Mouse (Mus musculus): Measurements from ENCODE around the gene Olfr1185-ps1. TPM values are rescaled to one million over a fixed set of nuclear protein-coding genes. Genes with fewer than 3 reads are reported as not detected.
"Not testable (repeated sequence)": the region's sequence is repeated elsewhere in the genome, so short reads cannot be mapped to it uniquely, and the experiment has no call there.

Olfr1185-ps1 gene
- not detected in 2 replicates for total RNA-seq (2017)

GRCm38 (mm10) chr2:88493020-88493419 is at the start of gene Olfr1185-ps1:
Gene Olfr1185-ps1, plus strand, starts transcription at chr2:88493320.
- ATAC-seq (ENCODE audit: extremely low read depth, insufficient number of reproducible peaks, low FRiP score, poor library complexity, severe bottlenecking): no peak

GRCm38 (mm10) chr2:88449031-88449430 is 44.1 kb upstream of the Olfr1185-ps1 start, which contains the start of gene Gm13757:
Gene Gm13757, minus strand, starts transcription at chr2:88449131.
- ATAC-seq (ENCODE audit: extremely low read depth, insufficient number of reproducible peaks, low FRiP score, poor library complexity, severe bottlenecking): no peak

- ATAC-seq (ENCODE audit: extremely low read depth, insufficient number of reproducible peaks, low FRiP score, poor library complexity, severe bottlenecking): not testable (repeated sequence)
These were observed 38.6 kb upstream of the Olfr1185-ps1 start, which contains the start of gene Olfr1183 for GRCm38 (mm10) chr2:88454567-88454966. Gene Olfr1183, plus strand, starts transcription at chr2:88454867.

GRCm38 (mm10) chr2:88483298-88483697 is 9.8 kb upstream of the Olfr1185-ps1 start, which contains the start of gene Olfr1184:
Gene Olfr1184, plus strand, starts transcription at chr2:88483598.
- ATAC-seq (ENCODE audit: extremely low read depth, insufficient number of reproducible peaks, low FRiP score, poor library complexity, severe bottlenecking): no peak

GRCm38 (mm10) chr2:88518251-88518650 is 25.1 kb downstream of the Olfr1185-ps1 start, which contains the start of gene Olfr1186:
Gene Olfr1186, plus strand, starts transcription at chr2:88518551.
- ATAC-seq (ENCODE audit: extremely low read depth, insufficient number of reproducible peaks, low FRiP score, poor library complexity, severe bottlenecking): no peak

- ATAC-seq (ENCODE audit: extremely low read depth, insufficient number of reproducible peaks, low FRiP score, poor library complexity, severe bottlenecking): no peak
These were observed 32.6 kb downstream of the Olfr1185-ps1 start for GRCm38 (mm10) chr2:88525720-88526119.

Other genes with a start within 250 kb of the Olfr1185-ps1 start
- gene Olfr1173, start 213.4 kb upstream of the Olfr1185-ps1 start, total RNA-seq (2017): 0.35 TPM in 1 of 2 replicates, not detected in the other
- not detected in 2 replicates for gene Olfr1174-ps, start 178.2 kb upstream of the Olfr1185-ps1 start, total RNA-seq (2017)
- 0.12 TPM in 2 replicates for gene Olfr1175-ps, start 166.1 kb upstream of the Olfr1185-ps1 start, total RNA-seq (2017)
- 0.49 TPM in 1 of 2 replicates, not detected in the other for gene Olfr1176, start 156.6 kb upstream of the Olfr1185-ps1 start, total RNA-seq (2017)
- not detected in 2 replicates for gene Olfr1177-ps, start 146.8 kb upstream of the Olfr1185-ps1 start, total RNA-seq (2017)
- gene Olfr1178, start 106.3 kb upstream of the Olfr1185-ps1 start, total RNA-seq (2017): not detected in 2 replicates
- not detected in 2 replicates for gene Olfr1179, start 86.9 kb upstream of the Olfr1185-ps1 start, total RNA-seq (2017)
- not detected in 2 replicates for gene Olfr1180, start 74.2 kb upstream of the Olfr1185-ps1 start, total RNA-seq (2017)
- 0.12 TPM in 1 of 2 replicates, not detected in the other for gene Olfr1181, start 67.1 kb upstream of the Olfr1185-ps1 start, total RNA-seq (2017)
- not detected in 2 replicates for gene Gm13757, start 44.2 kb upstream of the Olfr1185-ps1 start, total RNA-seq (2017)
- 0.12 TPM in 1 of 2 replicates, not detected in the other for gene Olfr1183, start 38.5 kb upstream of the Olfr1185-ps1 start, total RNA-seq (2017)
- not detected in 2 replicates for gene Olfr1184, start 9.7 kb upstream of the Olfr1185-ps1 start, total RNA-seq (2017)
- not detected in 2 replicates for gene Olfr1186, start 25.2 kb downstream of the Olfr1185-ps1 start, total RNA-seq (2017)
- not detected in 2 replicates for gene Olfr1188, start 63.6 kb downstream of the Olfr1185-ps1 start, total RNA-seq (2017)
- not detected in 2 replicates for gene Olfr1189, start 93.1 kb downstream of the Olfr1185-ps1 start, total RNA-seq (2017)
- not detected in 2 replicates for gene Olfr1191-ps1, start 147.2 kb downstream of the Olfr1185-ps1 start, total RNA-seq (2017)
- gene Olfr1192-ps1, start 155.2 kb downstream of the Olfr1185-ps1 start, total RNA-seq (2017): 0.12 TPM in 1 of 2 replicates, not detected in the other
- not detected in 2 replicates for gene Olfr1193, start 182.3 kb downstream of the Olfr1185-ps1 start, total RNA-seq (2017)
- gene Olfr1195, start 195.9 kb downstream of the Olfr1185-ps1 start, total RNA-seq (2017): not detected in 2 replicates
- not detected in 2 replicates for gene Olfr1196, start 211.3 kb downstream of the Olfr1185-ps1 start, total RNA-seq (2017)
- not detected in 2 replicates for gene Olfr1197, start 239.0 kb downstream of the Olfr1185-ps1 start, total RNA-seq (2017)

Data from neutrophil, adult 5-6 weeks (primary cell).